Mouse (Mus musculus) adrenal gland, postnatal 4 days (tissue): ENCODE results near the gene Ushbp1. TPM values are rescaled to one million over a fixed set of nuclear protein-coding genes. Genes with fewer than 3 reads are reported as not detected.
A peak's percentile ranks its signal among the peaks of the same experiment; 100 is the strongest.
"Not testable (repeated sequence)": the region's sequence is repeated elsewhere in the genome, so short reads cannot be mapped to it uniquely, and the experiment has no call there.

Experiments used
- DNase-seq, 2 experiments: peaks; one replicate each; pipeline ENCODE4 v3.0.0; 2021 to 2022; ENCODE audit warnings: low spot score in 2 of 2, mixed read lengths in 2 of 2
- long read RNA-seq, 2 experiments: library from polyadenylated mRNA; stranded (forward); transcript quantifications; one replicate each; pipeline ENCODE4 v2.0.0; 2021
- total RNA-seq, 2 experiments: library from RNA; stranded (reverse); gene quantifications; 2 replicates each; pipeline ENCODE4 v1.2.3; 2021

Ushbp1 gene
- 10 to 100 TPM; 21.6 to 21.8 TPM for total RNA-seq
- long read RNA-seq, experiment 1, partial matches to known transcripts = 10 of 34 reads
- long read RNA-seq, experiment 1, other reads (novel, unspliced or antisense) = 20 of 34 reads
- long read RNA-seq, experiment 2, transcript Ushbp1-201 (13 exons, 2,438 nt) = major isoform, 8 of 43 reads
- long read RNA-seq, experiment 2, partial matches to known transcripts = 9 of 43 reads
- long read RNA-seq, experiment 2, other reads (novel, unspliced or antisense) = 26 of 43 reads

GRCm38 (mm10) chr8:71395629-71396028, at the start of gene Ushbp1:
Gene Ushbp1, minus strand, starts transcription at chr8:71395802.
- DNase-seq = no peak

DNA sequence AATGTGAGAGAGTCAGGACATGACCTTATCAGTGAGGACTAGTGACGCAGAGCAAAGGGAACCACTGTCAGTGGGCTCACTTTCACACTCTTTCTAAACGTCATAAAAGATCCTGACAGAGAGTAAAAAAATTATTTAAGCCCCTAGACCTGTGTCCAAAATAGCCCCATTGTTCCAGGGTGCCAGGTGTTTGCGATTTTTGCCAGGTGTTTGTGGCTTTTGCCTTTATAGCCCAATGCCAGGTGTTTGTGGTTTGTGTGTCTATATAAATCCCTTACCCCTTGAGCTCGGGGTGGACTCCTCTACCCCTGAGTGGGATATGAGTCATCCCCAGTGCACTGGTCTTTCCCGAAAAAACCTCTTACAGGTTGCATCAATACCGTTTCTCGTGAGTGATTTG, 49.5 kb upstream of the Ushbp1 start:
- DNase-seq = no peak

GRCm38 (mm10) chr8:71441404-71441803, 45.8 kb upstream of the Ushbp1 start:
- DNase-seq = no peak

- DNase-seq = no peak
Measured at GRCm38 (mm10) chr8:71437041-71437440, 41.4 kb upstream of the Ushbp1 start.

DNA sequence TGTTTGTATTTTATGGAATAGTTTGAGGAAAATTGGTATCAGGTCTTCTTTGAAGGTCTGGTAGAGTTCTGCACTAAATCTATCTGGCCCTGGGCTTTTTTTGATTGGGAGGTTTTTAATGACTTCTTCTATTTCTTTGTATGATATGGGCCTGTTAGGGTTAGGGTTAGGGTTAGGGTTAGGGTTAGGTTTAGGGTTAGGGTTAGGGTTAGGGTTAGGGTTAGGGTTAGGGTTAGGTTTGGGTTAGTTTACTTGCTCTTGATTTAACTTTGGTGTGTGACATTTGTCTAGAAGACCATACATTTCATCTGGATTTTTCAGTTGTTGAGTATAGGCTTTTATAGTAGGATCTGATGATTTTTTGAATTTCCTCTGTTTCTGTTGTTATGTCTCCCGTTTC, 37.3 kb upstream of the Ushbp1 start:
- DNase-seq = not testable (repeated sequence)

GRCm38 (mm10) chr8:71422121-71422520, 26.5 kb upstream of the Ushbp1 start:
- no peak for DNase-seq

DNA sequence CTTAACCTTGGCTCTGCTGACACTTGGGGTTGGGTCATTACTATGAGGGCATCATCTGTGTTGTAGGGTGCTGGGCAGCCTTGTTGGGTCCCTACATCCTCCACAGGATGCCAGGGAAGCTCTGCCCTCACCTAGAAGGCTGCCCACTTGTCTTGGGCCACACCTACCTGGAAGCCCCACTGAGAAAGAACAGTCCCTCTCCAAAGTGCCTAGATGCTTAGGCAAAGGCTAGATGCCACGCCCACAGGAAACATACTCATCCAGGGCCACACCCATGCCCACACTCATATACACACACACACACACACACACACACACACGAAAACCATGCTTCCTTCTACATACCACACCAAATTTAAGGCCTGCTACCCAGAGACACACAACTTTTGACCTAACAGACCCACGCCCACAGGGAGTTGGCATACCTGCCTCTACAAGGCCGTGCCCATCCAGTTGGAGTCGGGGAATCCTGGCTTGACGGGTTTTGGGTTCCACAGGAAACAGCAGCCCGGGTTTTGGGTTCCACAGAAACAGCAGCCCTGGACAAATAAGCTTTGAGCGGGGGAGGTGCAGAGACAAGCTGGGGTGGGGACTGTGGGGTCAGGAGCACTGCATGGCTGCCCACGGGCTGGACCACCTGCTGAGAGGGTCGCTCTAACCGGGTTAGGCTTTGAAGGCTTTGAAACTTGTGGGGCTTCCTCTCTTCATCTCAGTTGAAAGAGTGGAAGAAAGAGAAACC, 16.1 kb upstream of the Ushbp1 start:
- DNase-seq = no peak

DNA sequence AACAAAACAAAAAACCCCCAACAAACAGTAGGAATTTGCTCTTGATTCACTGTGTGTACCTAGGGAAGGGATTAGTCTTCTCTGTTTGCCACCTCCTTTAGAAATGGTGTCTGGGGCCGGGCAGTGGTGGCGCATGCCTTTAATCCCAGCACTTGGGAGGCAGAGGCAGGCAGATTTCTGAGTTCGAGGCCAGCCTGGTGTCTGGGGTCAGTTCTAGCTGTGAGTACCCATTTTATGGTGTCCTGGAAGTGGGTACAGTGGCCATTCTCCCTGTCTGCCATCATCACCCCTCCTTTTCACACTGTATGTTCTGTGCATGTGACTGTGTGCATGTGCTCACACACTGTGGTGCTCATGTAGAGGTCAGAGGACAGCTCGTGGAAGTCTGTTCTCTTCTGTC, 12.6 kb upstream of the Ushbp1 start:
- no peak for DNase-seq

- DNase-seq = no peak
Measured at GRCm38 (mm10) chr8:71407441-71407840, 11.8 kb upstream of the Ushbp1 start.

DNA sequence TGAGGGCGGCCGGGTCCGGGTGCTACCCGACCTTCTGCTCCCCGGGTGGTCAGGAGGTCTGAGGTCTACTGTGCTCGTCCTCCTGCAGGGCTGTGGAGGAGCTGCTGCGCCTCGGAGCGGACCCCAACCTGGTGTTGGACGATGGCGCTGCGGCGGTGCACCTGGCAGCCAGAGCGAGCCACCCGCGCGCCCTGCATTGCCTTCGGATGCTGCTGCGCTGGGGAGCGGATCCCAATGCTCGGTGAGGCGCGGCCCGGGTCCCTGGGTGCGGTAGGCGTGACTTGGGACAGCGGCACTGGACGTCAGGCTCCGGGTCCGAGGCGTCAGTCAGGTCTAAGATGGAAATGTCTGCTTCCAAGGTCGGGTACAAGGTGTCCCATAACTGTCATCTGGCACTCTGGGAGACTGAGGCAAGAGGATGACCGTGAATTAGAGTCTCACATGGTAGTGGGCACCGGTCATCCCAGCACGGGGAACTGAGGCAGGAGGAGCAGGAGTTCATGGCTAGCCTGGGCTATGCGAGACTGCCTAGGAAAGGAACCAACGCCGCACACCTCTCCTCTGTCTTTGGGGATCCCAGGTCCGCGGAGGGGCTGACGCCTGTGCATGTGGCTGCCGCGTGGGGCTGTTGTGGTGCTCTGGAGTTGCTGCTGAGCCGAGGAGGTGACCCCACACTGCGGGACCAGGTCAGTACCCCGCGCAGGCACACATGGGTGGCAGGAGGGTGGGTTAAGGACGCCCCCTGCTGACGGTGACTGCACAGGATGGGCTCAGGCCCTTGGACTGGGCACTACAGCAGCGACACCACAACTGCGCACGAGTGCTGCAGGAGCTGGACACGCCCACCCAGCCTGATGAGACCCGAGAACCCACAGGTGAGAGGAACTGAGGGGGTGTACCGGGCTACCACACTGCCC, 10.8 kb upstream of the Ushbp1 start:
- peak in 1 of 2 experiments; percentile 60 for DNase-seq

DNA sequence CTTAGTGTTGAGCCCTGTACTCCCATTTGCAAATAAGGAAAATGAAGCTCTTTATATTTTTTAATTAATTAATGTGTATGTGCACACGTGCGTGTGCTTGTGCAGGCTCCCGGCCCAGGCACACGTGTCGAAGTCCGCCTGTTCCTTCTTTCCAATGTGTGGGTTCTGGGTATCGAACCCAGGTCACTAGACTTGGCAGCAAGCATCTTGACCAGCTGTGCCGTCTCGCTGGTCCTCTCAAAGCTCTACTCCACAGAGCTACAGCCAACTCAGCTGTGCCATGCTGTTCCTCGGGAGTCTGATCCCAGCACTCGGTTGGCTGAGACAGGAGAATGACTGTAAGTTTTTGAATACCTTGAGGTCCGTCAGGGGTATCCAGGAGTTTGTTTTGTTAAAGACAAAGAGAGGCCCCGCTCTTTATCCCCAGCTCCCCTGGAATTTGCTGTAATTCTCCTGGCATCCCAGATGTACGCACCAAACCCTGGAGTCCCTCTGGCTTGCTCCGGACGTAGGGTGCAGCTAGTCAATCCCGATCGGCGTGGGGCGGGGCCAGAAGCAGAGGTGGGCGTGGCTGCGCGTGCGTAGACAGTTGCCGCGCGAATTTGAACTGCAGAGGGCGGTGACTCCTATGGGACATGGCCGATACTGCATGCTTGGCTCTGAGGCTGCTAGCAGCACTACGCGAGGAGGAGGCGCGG, 9.9 kb upstream of the Ushbp1 start, which contains the start of gene Ankle1:
Ankle1 (plus strand) TSS at position 610 of the 698 bp plus-strand sequence.
- peak; percentile 98 to 99 for DNase-seq

DNA sequence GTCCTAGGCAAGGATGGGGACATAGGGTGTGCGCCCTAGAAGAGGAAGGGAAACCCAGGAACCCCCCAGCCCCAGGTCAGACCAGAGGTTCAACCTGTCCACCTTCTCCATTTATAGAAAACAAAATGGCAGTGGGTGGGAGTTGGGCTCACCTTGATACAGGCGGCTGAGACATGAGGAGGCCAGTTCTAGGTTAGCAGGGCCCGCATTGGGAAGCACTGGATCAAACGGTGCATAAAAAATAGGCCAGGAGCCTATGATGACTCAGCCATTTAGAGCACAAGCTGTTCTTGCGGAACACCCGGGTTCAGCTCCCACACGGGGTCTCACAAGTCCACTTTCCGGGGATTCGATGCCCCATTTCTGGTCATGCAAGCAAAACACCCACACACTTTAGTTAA, 9.3 kb upstream of the Ushbp1 start:
- DNase-seq = no peak

DNA sequence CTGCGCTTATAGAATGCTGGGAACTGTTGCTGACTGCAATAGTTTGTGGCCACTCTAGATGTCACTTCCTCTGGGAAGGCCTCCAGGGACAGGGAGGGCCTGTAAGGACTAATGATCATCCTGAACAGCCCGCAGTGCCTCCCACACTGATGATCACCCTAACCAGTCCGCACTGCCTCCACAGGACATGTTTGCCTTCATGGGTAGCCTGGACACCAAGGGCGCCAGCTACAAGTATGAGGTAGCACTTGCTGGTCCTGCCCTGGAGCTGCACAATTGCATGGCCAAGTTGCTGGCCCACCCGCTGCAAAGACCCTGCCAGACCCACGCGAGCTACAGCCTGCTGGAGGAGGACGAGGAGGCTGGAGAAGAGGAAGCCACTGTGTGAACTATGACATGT, 8.4 kb upstream of the Ushbp1 start:
- DNase-seq = no peak

- DNase-seq = no peak
Measured at GRCm38 (mm10) chr8:71403107-71403885, 7.7 kb upstream of the Ushbp1 start.

DNA sequence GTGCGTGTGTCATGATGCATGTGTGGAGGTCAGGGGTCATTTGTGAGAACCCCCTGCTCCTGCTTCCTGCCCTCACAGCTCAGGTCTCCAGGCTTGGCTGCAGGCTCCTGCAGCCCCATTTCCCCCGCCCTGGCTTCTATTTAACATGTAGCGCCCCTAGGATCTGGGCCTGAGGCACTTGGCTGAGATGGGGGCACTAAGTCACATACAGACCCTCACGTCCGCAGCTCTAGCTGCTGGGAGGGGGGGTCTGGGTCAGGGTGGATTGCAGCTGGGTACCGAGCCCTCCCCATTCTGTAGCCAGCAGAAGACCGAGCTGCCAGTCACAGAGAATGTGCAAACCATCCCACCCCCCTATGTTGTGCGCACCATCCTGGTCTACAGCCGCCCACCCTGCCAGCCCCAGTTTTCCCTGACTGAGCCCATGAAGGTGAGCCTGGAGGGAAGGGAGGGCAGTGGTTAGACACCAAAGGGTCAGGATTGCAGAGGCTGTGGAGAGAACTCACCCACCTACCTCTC, 6.9 kb upstream of the Ushbp1 start:
- no peak for DNase-seq

- no peak for DNase-seq
Measured at GRCm38 (mm10) chr8:71401454-71401853, 5.9 kb upstream of the Ushbp1 start.

- DNase-seq = no peak
Measured at GRCm38 (mm10) chr8:71400826-71401225, 5.2 kb upstream of the Ushbp1 start.

- no peak for DNase-seq
Measured at GRCm38 (mm10) chr8:71397701-71398100, 2.1 kb upstream of the Ushbp1 start.

- peak in 1 of 2 experiments; percentile 84 for DNase-seq
Measured at GRCm38 (mm10) chr8:71396639-71397305, 1.2 kb upstream of the Ushbp1 start, which contains the start of gene Babam1. Gene Babam1, plus strand, starts transcription at chr8:71396861.
